In the genomic region with DNA sequence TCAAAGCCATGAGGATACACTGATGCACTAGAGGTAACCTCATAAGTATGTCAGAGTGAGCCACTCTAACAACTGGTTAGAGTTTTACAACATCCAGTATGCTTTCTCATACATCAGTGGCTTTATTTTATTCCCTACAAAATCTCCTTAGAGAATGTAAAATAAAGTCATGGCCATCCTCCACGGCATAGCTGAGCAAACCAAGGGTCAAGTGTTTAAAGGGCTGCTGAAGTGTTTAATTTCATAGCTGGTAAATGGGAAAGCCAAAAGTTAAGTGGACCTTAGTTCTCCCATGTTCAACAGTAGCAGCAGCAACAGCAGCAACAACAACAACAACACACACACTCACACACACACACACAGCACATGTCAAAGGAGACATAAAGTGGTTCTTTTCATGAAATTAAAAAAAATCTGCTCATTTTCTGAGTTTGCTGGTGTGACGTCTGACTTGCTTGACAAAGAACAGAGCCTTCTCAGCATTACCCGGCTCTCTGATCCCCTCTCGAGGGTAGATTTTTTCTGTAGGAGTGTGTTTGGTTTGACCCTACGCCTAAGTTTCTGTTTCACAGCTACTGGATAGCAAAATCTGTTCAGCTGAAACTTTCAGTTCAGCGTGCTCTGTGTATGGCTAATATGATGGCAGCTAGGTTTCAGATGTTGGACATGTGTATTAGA, we compare ENCODE assay signal across 25 mouse cellular contexts.
A peak's percentile ranks its signal among the peaks of the same experiment; 100 is the strongest.
DNase-seq lines count a peak whose midpoint lies in the region; ATAC-seq lines count a peak whose summit lies in the region.
"Had no signal": no experiment of that assay in that cellular context is flagged by ENCODE, and none has a peak within 500 bp of the region (broad histone marks: within the 10 kb centered on the region; RNA-seq: fewer than 3 reads in every experiment).

No protein-coding gene starts in this region.

- WGBS in lung, embryonic 15.5 days, result 45% methylated on average over 6 of the region's 6 CpGs
- WGBS in embryonic facial prominence, embryonic 11.5 days, result 55% methylated on average over 6 of the region's 6 CpGs

- H3K27ac ChIP-seq in lung, embryonic 15.5 days, result no peak overlapping the region
- no peak overlapping the region for H3K27ac ChIP-seq in embryonic facial prominence, embryonic 11.5 days (replicated peaks; ENCODE audit: low read depth, low read length)
- H3K27ac ChIP-seq: embryonic facial prominence, embryonic 15.5 days; hindbrain, embryonic 13.5 days; layer of hippocampus, adult 2 months; limb, embryonic 12.5 days; liver, embryonic 12.5 days; macrophage; stomach, embryonic 15.5 days had no signal

- no peaks in the 10 kb centered on the region for H3K36me3 ChIP-seq in lung, embryonic 15.5 days
- no peaks in the 10 kb centered on the region for H3K36me3 ChIP-seq in embryonic facial prominence, embryonic 11.5 days (replicated peaks; ENCODE audit: control insufficient read depth, insufficient read depth, low read depth, low read length)
- H3K36me3 ChIP-seq: embryonic facial prominence, embryonic 15.5 days; heart, embryonic 12.5 days; hindbrain, embryonic 13.5 days; limb, embryonic 12.5 days; liver, embryonic 12.5 days; stomach, embryonic 15.5 days had no signal

- no peak for ATAC-seq in lung, embryonic 15.5 days (ENCODE audit: borderline replicate concordance, extremely low read depth, low FRiP score, low TSS enrichment)
- no peak for ATAC-seq in embryonic facial prominence, embryonic 11.5 days (replicated peaks; ENCODE audit: insufficient number of reproducible peaks, low FRiP score, low TSS enrichment, low read depth)
- ATAC-seq: forebrain, embryonic 14.5 days; liver, embryonic 12.5 days had no signal

- no peaks in the 10 kb centered on the region for H3K9me3 ChIP-seq in lung, embryonic 15.5 days
- no peaks in the 10 kb centered on the region for H3K9me3 ChIP-seq in embryonic facial prominence, embryonic 11.5 days (replicated peaks; ENCODE audit: control insufficient read depth, low read length)
- H3K9me3 ChIP-seq: embryonic facial prominence, embryonic 15.5 days; heart, embryonic 12.5 days; hindbrain, embryonic 13.5 days; limb, embryonic 12.5 days; liver, embryonic 12.5 days; stomach, embryonic 15.5 days had no signal

- peak; percentile 21 for DNase-seq in embryo, embryonic 10.5 days (ENCODE audit: low spot score)
- DNase-seq in embryo, embryonic 9.5 days (ENCODE audit: extremely low spot score), result no peak
- DNase-seq in lung, postnatal 14 days, result no peak
- DNase-seq in embryonic facial prominence, embryonic 11.5 days (ENCODE audit: low spot score), result peak; percentile 52
- peak; percentile 6 for DNase-seq in lung, postnatal 36 days
- DNase-seq in cerebellum, postnatal 25 days, result no peak
- DNase-seq: adrenal gland, postnatal 14 days; cerebellum, adult 8-10 months; gastrocnemius, postnatal 14 days; heart, adult 11 months; heart, postnatal 36 days; kidney, adult 18-20 months; kidney, postnatal 14 days; right cerebral cortex, adult 18-20 months; thymus, postnatal 25 days had no signal

- no peak overlapping the region for H3K9ac ChIP-seq in lung, embryonic 15.5 days
- no peak overlapping the region for H3K9ac ChIP-seq in embryonic facial prominence, embryonic 11.5 days (replicated peaks; ENCODE audit: low read length)
- H3K9ac ChIP-seq: embryonic facial prominence, embryonic 15.5 days; heart, embryonic 12.5 days; hindbrain, embryonic 13.5 days; limb, embryonic 12.5 days; liver, embryonic 12.5 days; stomach, embryonic 15.5 days had no signal

- H3K27me3 ChIP-seq in lung, embryonic 15.5 days, result no peaks in the 10 kb centered on the region
- no peaks in the 10 kb centered on the region for H3K27me3 ChIP-seq in embryonic facial prominence, embryonic 11.5 days (ENCODE audit: control insufficient read depth, insufficient read depth, low read length)
- H3K27me3 ChIP-seq: embryonic facial prominence, embryonic 15.5 days; heart, embryonic 12.5 days; hindbrain, embryonic 13.5 days; limb, embryonic 12.5 days; liver, embryonic 12.5 days; stomach, embryonic 15.5 days had no signal

- 0 out of 2 replicates have a peak, but pooled peaks cover 3% of the 10 kb centered on the region for H3K4me1 ChIP-seq in lung, embryonic 15.5 days
- H3K4me1 ChIP-seq in embryonic facial prominence, embryonic 11.5 days (ENCODE audit: control insufficient read depth, insufficient read depth, low read length), result no peaks in the 10 kb centered on the region
- H3K4me1 ChIP-seq: embryonic facial prominence, embryonic 15.5 days; hindbrain, embryonic 13.5 days; limb, embryonic 12.5 days; liver, embryonic 12.5 days; stomach, embryonic 15.5 days had no signal

- H3K4me2 ChIP-seq in lung, embryonic 15.5 days, result 0 out of 2 replicates have a peak overlapping the region, but pooled peaks have one; percentile 6
- no peak overlapping the region for H3K4me2 ChIP-seq in embryonic facial prominence, embryonic 11.5 days (ENCODE audit: low read depth, low read length)
- H3K4me2 ChIP-seq: embryonic facial prominence, embryonic 15.5 days; heart, embryonic 12.5 days; hindbrain, embryonic 13.5 days; limb, embryonic 12.5 days; liver, embryonic 12.5 days; stomach, embryonic 15.5 days had no signal

- no peak overlapping the region for H3K4me3 ChIP-seq in lung, embryonic 15.5 days
- no peak overlapping the region for H3K4me3 ChIP-seq in embryonic facial prominence, embryonic 11.5 days (ENCODE audit: low read depth, low read length)
- H3K4me3 ChIP-seq: embryonic facial prominence, embryonic 15.5 days; heart, embryonic 12.5 days; hindbrain, embryonic 13.5 days; layer of hippocampus, adult 2 months; limb, embryonic 12.5 days; liver, embryonic 12.5 days; stomach, embryonic 15.5 days had no signal

Comparison
In these comparisons a context has a peak if more than half of its experiments do, and no peak if none do; other contexts are left out.
1. DNase-seq: peak in embryo, embryonic 10.5 days (single experiment), embryonic facial prominence, embryonic 11.5 days (single experiment) and lung, postnatal 36 days (single experiment); none in embryo, embryonic 9.5 days (single experiment), lung, postnatal 14 days (single experiment) and cerebellum, postnatal 25 days (0 of 2).